Mouse (Mus musculus): ENCODE data around the gene Nyap2.
A peak's percentile ranks its signal among the peaks of the same experiment; 100 is the strongest.

Nyap2 gene

DNA sequence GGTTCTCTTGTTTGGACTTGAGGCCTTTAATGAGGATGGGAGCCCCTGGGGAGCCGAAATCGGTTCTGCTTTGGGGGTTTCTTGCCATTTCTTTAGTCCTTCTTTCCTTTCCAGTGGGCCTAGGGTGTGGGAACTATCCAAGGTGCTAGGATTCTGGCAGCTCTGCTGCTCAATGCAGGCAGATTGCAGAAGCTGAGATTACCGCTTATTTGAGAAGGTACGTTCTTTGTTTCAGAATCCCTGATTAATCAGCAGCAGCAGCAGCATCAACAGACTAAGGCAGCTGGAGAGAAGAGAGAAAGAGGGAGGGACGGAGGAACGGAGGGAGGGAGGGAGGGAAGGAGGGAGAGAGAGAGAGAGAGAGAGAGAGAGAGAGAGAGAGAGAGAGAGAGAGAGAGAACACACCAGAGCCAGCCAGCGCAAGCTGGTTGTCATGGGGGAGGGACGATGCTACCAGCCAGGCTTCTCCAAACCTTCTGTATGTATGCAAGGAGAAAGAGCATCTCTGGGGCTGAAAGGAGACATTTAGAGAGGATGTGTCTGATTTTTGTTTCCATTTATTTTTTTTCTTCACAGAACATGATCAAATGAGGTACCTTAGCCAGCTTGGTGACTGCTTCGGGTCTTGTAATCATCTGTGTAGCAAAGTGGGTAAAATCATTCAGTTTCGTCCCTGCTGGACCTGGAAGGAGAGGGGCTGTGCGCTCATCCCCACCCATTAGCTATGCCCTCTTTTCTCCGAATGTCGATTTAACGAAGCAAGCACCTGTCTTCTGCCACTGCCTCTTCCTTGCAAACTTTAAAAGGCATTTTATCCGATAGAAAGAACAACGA, at the start of gene Nyap2:
Gene Nyap2 (plus strand): TSS at position 120 of the 834 bp plus-strand sequence.
- peak; percentile 69 to 71 for DNase-seq

DNA sequence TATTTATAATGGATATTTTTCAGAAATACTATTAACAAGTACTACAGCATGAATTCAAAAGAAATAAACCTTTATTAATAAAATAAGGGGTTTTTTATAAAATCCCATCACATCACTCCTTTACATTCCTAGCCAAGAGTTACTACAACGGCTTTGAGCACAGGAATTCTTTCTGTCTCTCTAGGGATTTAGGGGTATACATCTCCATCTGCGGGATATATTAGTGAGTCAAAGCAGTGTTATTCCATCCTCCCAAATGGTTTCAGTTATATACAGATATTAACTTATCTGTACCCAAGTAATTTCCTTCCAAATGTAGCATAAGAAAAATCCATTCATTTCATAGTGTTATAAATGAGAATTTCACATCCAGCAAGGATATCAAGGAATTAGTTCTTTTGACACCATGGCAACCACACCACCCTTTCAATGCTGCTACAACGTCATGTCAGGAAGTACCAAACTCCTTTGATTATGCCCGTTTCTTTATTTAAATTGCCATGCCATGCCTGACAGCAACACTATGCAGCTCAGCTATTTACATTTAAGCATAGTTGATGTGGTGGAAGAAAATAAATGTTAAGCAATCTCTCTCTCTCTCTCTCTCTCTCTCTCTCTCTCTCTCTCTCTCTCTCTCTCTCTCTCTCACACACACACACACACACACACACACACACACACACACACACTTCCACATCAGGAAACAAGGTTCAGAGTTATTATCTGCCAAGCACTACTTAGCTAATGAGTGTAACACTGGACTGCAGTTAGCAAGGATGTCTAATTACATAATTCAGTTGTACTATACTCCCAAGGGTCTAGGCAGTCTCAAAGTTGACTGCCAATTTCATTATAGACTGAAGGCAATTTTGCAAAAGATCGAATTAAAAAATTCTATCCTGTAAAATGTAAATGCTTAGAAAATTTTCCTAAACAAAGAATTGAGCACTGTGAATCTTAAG, 33.6 kb upstream of the Nyap2 start:
- DNase-seq = no peak

DNA sequence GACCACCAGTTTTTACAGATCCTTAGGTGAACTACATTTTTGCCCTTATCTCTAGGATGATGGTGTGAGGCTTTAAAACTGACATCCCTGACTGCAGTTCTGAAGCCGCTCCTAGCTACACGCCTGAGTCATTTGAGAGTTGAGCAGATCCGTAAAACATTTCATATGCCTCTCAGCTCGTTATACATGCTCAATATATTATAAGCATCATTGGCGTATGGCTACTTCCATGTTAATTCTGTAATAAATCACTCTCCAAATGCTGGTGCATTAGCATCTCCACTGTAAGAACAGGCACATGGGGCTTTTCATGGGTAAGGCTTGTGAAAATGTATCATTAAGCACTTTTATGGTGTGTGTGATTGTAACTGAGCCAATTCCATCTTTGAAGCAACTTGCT, 18.4 kb upstream of the Nyap2 start:
- no peak for DNase-seq

DNA sequence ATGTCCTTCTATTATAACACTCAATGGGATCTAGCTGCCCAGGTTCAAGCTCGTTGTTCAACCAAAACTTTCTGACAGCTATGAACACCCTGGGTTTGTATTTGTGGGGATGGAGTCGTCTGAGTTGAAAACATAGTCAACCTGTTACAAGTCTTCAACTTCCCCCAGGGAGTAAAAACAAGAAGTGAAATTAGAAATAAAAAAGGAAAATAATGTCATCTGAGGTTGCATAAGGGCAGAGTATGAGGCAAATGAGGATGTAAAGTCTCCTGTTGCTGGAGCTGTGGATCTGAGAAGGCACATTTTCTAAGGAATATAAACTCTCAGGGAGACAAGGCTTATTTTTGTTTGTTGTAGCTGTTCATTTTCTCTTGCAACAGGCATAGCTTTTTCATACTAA, 17.9 kb upstream of the Nyap2 start:
- no peak for DNase-seq

DNA sequence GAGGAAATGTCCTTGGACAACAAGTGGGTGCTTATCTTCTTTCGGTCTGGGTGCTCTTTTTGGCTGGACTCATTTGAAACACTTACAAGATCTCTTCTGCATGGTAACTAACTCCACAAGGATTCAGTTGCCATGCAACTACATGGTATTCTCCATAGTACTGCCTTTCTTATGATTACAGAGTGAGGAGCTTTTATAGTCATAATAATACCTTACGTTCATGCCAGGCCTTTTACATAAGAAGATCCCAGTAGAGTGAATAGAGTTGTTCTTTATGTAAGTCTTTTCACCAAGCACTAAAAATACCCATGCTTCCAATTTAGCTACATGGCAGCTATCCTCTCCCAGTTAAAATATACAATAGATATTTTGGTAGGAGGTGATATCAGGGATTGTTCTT, 13.9 kb upstream of the Nyap2 start:
- DNase-seq = no peak

DNA sequence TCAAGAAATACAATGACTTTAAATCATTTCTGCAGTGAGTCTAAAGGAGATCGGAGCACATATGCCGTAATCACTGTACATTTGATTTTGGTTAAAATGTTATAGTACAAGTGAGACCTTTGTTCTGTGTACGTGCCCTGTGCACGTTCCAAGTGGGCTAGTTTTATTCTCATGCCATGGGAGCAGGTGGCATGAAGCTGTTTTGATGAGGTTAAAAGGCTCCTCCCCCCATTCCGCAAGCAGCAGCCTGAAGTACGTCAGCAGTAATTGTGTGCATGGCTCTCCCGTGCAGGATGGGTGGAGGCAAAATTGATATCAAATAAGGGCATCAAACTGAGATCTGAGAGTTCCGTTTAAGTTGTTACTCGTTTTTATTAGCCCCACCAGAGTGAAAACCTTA, 491 bp upstream of the Nyap2 start:
- peak; percentile 54 to 68 for DNase-seq

DNA sequence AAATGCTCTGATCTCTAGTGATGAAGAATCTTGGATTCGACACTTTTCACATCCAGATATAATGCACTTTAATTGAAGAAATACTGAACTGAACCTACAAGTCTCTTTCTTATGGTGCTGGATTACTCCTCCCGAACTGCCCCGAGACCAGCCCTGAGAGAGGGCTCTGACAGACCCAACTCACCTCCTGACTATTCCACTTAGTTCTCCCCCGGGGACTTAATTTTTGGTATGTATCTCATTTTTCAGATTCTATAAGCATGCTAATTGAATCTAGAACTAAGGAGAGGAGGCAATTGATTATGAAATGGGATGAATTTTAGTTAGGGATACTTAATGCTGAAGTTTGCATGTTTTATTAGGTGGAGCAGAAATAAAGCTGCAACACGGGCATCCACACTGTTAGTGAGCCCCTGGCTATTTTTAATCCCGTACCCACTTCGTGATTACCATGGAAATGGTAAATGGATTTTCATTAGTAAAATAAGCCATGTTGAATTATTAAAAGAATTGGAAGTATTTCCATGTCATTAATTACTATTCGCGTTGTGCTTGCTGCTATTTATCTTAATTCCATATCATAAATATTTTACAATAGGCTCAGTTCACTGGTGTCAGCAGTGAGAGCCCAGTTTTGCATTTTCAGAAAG, 1.0 kb downstream of the Nyap2 start:
- peak in 1 of 2 experiments; percentile 19 for DNase-seq

DNA sequence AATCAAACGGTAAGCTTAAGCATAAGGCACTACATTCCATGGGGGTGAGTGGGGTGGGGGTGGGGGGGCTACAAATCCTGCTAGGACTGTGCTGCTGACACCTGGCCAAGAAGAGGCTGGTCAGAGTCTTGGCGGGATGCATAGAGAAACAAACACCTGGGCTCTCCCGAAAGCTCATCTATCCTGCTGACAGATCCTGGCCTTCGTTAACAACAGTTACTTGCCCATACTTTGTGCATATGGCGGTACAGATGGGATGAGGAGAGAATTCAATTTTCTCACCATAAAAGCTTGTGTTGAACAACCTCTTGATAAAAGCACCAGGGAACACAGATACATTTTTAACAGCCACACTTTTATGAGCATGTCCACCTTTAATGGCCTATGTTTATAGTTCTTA, 10.7 kb downstream of the Nyap2 start:
- DNase-seq = peak in 1 of 2 experiments; percentile 11

DNA sequence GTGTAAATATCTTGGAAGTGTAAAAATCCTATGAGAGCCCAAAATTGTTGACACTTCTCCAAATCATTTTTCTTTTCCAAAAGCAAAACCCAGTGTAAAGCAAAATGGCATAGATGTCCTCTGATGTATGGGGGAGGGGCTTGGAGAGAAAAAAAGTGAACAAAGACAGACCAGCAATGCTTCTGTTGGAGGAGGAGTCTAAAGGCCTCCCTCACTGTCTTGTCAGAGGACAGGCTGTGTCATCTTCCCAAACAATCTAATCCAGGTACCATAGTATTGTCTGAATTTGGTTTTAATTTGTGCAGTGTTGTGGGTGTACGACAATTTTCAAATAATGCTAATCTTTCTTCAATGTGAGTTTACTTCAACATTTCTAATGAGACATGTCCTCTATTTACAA, 13.7 kb downstream of the Nyap2 start:
- DNase-seq = no peak

DNA sequence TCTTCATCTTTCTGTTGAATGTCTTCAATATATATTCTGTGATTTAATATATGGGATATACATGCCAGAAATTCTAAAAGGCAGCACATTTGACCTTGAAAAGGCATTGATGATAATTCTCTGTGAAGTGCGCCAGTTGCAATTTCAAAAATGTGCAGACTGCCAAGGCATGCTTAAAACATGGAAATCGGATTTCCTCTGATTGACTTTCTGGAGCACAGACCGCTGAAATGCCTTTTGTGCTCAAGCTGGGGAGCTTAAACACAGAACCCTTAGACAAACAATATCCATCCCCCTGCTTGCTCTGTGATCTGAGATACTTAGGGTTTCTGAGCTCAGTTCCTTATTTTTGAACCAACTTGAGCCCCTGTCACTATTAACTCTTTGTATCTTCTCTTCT, 14.2 kb downstream of the Nyap2 start:
- no peak for DNase-seq

DNA sequence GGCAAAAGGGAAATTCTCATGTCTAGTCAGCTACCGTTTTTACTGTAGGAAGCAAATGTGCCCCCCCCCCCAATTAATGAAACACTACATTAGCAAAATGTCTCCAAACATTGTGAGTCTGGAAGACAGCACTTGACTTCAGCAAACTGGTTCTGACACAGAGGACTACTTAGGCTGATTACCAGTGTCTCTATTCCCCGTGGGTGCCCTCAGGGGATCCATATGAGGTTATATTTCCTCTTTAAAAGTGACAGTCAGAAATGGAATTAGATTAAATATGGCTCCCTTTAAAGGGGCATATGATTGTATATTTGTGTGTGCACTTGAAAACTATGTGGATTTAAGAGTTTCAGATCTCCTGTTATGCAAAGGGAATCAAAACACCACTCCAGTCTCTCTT, 15.3 kb downstream of the Nyap2 start:
- DNase-seq = no peak

DNA sequence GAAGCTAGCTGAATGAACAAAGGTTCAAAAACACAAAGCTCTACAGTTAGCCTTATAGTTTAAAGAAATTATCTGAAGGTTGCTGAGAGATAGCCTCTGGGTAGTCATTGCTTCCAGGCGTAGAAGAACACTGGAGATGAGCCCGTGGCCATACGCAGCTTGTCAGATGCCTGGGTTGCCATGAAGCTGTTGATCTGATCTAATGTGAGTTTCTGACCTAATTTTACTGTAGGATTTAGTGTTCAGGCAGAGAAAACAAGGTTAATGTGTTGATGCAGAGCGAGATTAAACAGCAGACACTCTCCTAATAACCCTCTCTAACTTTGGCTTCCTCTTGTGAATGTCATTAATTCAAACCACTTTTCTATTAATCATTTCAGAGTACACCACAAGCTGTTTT, 16.1 kb downstream of the Nyap2 start:
- peak in 1 of 2 experiments; percentile 11 for DNase-seq

DNA sequence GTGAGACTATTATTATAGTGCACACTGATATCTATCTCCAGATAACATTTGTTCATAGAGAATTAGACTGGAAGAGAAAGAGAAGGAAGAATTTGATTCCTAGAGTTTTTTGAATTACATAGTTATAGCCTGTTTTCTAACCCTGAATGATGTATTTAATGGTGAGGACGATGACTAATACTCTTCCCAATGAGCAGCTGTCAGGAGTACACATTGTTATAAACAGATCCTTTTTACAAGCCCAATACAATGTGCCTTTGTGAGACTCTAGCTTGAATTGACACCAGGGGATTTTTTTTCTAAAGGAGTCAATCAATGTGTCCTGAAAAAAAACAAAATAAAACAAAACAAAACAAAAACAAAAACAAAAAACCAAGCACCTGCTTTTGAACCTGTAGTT, 22.2 kb downstream of the Nyap2 start:
- no peak for DNase-seq

DNA sequence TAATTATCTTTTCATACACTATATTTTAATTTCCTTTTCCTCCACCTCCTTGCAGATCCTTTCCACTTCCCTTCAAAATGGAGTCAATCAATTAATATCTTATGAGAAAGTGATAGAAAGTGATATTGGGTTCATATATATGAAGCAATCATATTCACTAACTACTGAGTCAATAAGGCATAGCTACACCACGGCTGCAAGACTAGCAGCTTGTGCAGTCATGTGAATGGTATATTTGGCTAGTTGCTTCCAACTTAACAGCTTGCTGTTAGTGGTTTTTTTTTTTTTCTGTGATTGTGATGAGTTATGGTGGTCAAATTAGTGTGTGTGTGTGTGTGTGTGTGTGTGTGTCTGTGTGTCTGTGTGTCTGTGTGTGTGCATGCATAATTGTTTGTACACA, 25.0 kb downstream of the Nyap2 start:
- DNase-seq = no peak

DNA sequence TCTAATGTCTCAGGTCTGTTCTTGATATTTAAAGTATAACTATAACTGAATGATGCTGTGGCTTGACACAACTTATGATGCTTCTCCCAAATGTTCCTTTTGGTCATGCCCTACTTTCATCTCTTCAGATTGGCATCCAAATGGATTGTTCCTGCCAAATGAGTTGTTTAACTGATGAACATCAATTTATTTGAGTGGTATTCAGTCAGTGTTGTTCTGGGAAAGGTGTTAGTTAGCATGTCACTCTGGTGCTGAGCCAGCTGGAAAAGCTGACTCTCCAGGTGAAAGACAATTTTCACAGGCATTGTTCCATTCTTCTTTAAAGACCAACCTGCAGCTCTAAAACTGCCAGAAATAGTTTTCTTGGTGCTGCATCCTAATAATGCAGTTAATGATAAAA, 43.0 kb downstream of the Nyap2 start:
- DNase-seq = peak; percentile 43 to 50

DNA sequence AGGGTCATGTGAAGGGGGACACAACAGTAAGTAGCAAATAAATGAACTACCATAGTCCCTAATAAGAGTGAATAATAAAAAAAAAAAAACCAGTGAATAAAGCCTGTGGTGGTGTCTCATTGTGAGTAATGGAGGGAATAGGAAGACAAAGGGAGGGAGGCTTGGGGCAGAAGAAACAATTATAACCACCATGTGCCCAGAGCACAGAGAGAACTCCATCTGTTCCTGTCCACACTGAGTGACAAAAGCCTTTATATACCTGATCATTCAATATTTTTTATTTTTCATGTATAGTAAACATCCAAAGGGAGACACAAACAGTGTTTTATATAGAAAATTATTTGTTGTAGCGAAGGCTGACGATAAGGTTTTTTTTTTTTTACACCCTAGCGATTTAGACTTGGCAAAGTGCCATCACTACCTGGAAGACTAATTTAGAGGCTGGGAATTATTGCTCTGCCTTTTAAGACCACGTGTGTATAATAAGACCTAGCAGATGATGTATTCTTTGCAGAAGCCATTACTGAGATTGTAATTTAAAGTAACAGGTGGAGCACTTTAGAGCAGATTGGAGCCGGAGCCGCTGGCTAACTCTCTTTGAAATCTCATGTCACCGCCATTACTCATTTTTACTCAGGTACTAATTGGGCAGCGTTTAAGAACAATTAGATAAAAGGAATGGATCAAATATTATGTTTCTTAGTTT, 55.4 kb downstream of the Nyap2 start:
- DNase-seq = peak in 1 of 2 experiments; percentile 20

DNA sequence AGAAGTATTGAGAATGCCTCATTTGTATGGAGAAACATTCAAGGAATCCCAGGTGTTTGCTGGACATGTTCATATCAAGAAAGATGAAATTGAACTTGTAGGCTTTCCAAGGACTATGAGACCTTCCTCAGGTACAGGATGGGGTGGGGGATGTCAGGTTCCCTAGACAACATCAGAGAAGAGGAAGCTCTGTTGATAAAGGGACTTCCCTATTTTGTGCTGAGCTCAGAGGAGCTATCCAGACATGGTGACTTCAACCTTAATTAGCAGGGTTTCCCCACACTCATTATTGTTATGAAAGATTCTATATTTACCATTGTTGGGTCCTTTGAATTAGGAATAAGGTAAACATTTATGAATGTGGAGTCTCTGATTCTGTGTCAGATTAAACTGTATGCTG, 67.1 kb downstream of the Nyap2 start:
- DNase-seq = no peak

DNA sequence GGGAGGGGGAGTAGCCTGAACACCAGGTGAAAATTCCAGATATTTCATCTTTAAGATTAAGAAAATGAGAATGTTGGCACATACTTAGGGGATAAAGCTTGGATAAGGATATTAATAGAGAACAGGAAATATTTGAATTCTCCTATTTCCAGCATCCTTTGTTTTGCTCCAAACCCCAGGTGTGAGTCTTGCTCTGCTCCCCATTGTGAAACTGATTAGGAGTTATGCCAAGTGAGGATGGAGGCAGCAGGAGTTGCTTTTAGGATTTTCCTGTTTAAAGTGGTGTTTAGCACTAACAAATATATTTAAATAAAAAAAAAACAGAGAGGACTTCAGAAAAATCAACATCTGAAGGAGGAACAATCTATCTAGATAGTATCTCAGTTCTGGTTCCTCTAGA, 68.8 kb downstream of the Nyap2 start:
- DNase-seq = peak in 1 of 2 experiments; percentile 18

DNA sequence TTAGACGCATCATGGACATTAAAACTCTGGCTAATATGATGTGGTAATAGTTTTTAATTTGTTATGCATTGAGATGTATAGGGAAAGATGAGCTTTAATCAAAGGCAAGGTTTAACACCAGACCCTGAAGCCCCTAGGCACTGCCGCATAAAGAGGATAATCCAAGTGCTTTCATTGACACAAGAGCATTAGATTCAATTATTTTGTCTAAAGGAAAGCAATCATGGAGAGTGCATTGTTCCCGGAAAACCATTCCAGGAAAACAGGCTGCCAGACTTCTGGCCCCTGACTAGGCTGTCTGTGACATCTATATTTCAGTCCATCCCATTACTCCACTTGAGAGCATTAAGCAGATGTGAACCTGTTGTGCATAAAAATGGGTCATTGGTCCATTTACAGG, 92.5 kb downstream of the Nyap2 start:
- no peak for DNase-seq

DNA sequence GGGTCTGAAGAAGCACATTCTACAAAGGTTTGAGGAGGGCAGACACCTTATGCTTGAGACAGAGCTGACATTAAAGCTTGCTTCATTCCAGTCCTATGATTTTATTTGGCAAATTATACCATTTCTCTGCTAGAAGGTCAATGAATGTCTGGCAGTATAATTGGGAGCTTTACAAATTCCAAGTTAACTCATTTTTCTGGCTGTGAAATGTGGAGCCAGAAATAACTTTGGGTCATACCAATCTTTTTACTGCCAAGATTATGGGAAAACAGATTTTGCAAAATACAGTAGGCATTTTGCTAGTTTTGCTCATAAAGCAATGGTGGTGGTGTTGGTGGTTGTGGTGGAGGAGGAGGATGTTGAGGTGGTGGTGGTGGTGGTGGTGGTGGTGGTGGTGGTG, 96.0 kb downstream of the Nyap2 start:
- DNase-seq = no peak

DNA sequence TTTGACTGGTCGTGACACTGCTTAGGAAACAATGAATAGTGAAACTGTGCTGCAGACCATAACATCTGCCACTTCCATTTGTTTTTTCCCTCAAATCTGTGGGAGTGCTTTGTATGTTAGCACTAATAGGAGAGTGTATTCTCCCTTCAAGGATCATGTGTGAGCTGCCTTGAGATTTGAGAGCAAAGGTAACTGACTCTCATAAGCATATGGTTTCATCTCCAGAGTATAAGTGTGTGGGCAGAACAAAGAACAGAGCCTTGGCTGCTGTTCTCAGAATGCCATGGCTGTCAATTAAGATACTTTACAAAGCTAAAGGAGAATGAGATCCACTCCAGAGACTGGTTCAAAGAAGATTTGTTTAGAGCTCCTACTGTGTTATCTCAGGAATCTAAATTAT, 96.6 kb downstream of the Nyap2 start:
- no peak for DNase-seq

DNA sequence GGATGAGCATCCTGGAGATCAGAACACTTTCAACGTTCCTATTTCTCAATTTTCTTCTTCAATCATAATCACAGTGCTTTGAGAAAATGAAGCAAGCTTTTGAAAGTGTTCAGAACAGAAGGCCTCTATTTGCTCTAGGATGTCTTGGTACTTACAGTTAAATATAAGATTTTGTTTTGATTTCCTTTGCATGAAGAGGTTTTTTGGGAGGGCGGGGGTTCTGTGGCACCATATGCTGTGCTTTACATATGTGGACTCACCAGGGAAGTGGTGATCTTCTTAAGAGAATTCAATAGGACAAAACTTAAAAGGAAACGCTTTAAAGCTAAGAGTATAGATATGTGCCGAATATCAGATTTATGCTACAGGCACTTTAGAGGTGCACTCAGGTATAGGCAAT, 103.0 kb downstream of the Nyap2 start:
- no peak for DNase-seq

DNA sequence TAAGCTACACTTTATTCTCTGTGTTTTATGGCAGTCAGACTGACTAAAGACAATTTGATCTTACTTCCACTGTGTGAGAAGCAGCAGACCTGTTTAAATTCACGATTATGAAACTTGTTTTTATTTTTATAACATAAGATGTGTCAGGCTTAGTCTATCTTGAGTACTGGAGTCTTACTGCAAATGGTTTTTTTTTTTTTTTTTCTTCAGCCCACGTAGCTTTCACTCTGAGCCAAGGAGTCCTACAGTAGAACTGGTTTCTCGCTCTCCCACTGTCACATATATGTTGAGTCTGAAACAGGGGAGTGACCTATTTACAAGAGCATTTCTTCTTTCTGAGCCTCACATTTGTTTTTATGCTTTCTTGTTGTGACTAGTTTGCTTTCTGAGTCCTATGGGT, 103.9 kb downstream of the Nyap2 start:
- no peak for DNase-seq
